Mouse (Mus musculus) naive thymus-derived CD4-positive, alpha-beta T cell, adult 2 months (primary cell): ENCODE results near the gene Tex29.

ENCODE experiments used
- DNase-seq: peaks from one replicate; pipeline ENCODE4 v3.0.0-alpha.2; 2011; ENCODE audit warnings: low read depth

The Tex29 gene

DNA sequence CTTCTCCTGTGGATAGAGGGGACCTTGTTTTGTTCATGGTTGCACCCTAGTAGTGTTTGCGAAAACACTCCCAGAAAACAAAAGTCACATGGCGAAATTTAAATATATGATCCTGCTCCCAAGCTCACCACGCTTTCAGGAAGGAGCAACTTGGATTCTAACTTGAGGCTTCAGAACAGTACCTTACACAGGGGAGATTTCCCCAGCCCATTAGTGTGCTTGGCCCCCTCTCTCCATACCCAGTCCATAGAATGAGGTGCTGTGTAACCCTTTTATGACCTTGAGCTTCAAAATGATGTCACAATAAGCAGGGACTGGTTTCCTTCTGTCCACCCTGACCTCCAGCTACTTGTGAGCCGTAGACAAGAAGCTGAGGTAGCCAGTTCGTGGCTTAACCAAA lies at the start of gene Tex29:
Tex29 (plus strand) TSS at position 301 of the 400 bp plus-strand sequence.
- no peak for DNase-seq

DNA sequence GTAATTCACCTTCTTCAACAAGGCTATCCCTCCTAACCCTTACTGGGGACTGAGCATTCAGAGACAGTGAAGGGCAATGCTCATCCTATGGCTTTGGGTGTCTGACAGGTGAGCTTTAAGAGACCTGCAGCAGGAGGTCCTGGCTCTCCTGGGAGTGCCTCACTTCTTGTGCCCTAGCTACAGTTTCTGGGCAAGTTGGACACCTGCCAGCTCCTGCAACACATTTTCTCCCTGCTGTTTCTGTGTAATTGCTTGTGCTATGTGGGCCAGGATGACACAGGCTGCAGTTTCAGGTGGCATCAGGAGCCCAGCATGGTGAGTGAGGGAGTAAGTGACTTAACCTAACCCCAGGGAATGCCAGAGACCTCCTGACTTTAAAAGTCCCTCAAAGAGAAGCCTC lies 45.3 kb upstream of the Tex29 start:
- no peak for DNase-seq

DNA sequence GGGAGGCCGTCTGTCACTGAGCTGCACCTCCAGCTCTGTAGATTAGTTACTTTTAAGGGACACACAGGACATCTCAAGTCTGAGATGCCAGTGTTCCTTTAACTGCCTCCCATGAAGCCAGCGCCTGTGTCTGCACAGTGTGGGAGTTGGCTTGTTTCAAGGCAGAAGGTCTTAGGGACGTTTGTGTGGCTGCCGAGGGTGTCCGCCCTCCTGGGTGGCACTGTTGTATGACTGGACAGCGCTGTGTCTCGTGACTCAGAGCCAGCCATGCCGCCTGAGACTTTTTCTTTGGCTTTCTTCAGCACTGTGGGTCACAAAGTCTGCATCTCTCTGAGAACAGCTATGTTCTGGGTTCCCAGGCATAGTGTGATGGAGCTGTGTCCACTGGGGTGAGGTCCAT lies 43.1 kb upstream of the Tex29 start:
- DNase-seq = no peak

DNA sequence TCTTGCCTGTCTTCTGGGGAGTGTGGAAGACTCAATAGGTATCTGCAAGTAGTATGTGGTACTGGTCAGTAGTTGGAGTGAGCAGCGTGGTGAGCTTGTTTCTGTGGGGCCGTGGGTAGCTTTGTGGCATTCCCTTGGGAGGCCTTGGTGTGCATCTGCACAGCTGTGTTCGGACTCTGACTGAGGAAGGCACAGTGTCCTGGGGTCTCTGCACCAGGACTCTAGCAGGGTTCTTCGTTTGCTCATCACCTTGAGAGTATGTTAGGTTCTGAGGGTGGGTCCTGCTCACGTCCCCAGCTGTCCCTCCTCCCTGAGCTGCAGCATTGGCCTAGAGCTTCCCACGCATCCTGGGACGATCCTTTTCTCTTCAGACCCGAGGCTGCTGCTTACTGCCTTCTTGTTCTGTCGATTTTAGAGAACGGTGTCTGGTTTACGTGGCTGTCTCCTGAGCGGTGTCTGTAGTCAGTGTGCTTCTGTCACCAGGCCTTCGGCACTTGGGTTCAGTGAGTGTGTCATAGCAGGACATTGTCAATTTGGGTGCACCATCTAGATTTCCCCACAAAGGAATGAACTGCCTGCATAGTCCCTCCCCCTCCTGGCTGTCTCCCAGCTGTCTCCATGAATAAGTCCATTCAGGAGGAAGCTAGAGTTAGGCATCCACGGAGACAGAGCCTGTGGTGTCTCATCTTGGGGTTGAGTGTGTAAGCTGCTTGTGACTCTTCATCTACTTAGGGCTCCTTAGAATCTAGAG lies 42.4 kb upstream of the Tex29 start:
- no peak for DNase-seq

DNA sequence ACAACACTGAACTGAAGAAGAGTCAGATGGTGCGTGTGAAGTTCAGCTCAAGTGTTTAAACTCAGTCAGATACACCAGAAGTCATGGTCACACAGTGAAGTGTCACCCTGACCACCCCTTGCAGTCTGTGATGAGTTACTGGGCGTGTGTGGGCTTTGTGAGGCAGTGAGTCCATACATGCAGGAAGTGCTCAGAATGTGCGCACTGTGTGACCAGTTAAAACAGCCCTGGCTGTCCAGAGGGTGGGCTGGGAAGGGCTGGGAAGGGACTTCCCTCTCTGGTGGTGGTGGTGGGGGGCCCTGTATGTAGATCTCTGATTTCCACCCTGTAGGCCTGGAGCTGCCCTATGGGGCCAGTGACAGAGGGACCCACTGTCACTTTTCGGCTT lies 41.8 kb upstream of the Tex29 start:
- no peak for DNase-seq

DNA sequence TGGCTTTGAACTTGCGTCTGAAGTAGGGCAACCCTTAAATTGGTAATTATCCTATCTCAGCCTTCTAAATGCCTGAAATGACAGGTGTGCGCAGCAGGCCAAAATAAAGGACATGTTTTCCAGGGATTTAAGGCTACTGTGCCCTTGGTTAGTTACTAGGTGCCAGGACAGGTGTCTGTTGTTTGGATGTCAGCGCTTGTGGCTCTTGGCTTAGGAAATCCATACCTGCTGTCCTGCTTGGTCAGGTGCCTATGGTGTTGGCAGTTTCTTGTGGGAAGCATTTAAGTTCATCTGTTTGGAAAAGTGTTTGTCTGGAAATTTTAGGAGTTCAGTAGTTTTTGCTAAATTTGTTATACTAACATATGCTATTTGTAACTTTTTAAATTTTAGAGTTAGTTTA lies 41.2 kb upstream of the Tex29 start:
- no peak for DNase-seq

DNA sequence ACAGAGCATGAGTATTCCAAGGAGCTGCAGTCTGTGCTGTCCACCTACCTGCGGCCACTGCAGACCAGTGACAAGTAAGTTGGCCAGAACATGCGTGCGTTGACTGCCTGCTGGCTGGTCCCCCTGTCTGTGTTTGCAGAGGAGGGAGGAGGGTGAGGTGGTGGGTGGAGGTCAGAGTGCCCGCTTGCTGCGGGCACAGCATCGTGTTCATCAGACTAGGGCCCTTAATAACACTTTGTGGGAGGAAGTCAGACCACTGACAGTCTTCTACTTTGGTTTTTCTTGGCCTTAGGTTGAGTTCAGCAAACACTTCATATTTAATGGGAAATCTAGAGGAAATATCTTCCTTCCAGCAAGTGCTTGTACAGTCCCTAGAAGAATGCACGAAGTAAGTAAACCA lies 39.8 kb upstream of the Tex29 start:
- DNase-seq = no peak

DNA sequence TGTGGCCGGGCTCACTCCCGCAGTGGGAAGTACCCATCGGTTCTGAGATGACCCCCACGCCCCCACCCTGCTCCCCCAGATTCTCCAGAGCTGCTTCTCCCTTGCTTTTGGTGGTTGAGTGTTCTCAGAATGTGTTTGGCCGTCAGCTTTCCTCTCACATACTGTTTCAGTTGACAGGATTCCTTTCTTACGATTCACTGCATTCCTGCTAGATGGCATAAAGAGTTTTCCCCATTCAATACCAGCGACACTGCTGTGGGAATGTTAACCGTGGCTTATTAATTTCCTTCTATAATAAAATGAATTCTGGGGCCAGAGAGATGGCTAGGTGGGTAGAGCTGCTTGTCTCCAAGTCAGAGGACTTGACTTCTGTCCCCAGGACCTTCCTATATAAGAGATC lies 38.7 kb upstream of the Tex29 start:
- no peak for DNase-seq

DNA sequence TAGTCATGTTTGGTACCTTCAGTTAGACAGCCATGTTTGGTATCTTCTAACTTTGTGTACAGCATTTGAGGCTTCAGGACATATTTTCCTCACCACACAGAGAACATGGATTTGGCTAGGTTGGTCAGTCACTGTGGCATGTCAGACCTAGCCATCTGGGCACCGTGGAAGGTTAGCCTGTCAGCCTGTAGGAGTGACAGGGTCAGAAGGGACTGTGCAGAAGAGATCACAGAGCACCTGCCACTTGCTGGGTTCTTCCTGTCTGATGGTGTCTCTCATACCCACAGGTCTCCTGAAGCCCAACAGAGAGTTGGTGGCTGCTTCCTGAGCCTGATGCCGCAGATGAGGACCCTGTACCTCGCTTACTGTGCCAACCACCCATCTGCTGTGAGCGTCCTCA lies 35.4 kb upstream of the Tex29 start:
- DNase-seq = no peak

DNA sequence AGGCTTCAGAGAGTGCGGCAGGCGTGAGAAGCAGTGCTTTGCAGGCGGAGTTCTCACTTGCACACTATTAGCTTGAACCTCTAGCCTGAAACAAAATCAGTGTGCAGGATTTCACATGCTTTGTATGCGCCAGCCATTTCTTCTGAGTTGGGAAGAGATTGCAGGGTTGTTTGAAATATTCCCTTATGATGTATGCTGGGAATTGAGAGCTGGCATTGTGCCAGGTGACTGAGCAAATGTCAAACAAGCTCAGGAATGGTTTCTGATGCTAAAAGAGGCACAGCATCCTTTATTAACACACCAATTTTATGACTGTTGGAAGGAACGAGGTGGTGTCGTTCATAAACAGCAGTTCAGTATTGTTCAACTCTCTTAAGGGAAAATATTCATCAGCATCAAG lies 34.0 kb upstream of the Tex29 start:
- DNase-seq = no peak

DNA sequence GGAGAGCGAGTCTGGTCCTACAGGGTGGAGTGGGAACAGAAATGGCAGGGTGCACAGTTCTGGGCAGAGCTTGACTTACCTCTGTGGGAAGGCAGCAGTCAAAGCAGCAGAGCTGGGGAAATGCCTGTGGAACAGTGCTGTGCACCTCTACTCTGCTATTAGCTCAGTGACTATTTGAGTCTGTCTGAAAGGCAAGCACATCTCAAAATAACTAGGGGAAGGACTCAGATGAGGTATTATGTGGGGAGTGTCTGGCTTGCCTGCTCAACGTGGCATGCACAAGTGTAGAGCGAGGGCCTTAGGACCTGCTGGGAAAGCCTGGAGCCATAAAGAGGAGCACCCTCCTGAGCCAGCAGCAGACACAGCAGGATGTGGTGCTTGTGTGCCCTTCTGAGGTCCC lies 32.9 kb upstream of the Tex29 start:
- no peak for DNase-seq

DNA sequence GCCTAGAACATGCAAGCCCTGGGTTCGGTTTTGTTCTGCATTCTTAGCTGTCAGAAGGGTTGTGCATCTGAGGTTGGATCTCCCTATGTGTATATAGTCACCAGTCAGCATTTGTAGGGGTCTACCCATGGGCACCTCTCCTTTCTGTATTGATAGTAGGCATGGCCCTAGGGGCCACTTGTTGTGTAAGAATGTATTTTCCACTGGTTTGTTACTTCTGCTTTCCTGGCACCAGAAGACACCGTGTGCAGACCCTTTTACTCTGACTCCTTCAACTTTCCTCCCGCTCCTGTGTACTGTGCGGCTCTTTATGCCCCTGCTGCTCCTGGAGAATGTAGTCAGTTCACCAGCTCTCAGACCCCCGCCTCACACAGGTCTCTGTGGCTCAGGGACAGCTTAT lies 32.2 kb upstream of the Tex29 start:
- DNase-seq = no peak

DNA sequence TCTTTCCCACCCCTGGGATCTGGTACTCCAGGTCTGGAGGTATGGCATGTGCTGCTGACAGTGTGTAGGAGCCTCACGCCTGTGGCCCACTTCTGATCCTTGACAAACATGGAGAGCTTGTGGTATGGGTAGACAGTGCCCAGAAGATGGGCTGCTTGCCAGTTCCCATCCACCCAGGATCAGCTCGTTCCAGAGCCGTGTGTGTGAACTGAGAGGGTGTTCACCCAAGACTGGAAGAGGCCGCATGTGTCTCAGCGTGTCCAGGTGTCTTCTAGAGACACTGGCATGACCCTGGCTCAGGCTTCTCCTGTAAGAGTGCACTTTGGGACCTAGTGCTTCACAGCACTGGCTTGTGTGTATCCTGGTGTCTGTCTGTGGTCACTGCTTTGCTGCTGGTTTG lies 29.8 kb upstream of the Tex29 start:
- no peak for DNase-seq

DNA sequence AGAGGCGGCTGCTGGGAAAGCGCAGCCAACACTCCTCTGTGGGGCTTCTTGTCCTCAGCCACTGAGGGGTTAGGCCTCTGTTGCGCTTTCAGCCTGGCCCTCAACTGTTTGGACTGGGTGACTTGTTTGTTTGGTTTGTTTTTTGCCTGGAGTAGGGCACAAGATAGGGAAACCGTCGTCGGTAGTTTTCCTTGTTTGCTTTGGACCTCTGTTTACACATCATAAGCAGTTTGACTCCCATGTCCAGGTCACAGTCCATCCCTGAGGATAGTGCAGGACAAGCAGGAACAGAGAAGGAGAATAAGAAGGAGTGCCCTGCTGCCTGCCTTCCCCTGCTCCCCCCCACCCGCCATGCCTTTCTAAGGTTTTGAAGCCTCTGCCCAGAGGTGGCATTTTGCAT lies 26.5 kb upstream of the Tex29 start:
- DNase-seq = no peak

DNA sequence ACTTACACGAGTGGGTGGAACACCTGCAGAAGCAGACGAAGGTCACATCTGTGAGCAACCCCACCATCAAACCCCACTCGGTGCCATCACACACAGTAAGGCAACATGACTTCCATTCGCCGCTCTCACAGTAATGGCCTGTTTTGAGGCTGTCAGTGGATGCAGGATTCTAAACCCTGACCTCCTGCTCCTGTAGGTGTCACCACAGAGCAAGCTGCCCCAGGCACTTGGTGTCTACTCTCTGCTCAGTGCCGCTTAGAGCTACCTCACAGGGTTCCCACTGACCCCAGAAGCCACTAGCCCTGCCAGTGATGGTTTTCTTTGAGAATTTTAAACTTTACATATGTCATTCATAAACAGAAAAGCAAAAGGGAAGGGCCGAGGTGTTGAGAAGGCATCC lies 25.1 kb upstream of the Tex29 start:
- no peak for DNase-seq

DNA sequence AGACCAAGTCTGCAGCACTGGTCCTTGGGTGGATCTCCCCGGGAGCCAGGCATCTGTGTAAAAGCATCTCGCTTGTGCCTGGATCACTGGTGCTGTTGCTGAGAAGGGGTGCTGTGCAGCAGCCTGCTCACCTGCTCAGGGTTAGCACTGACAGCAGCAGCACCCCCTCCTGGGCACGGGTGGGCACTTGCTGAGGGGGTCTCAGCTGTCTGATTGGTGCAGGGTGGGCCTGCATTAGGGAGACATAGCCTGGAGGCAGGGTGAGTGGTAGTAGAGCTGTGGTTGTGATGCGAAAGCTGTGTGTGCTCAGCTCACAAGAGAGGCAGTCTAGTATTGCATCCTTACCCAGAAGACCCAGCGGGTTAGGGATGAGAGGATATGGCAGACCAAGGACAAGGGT lies 20.1 kb upstream of the Tex29 start:
- no peak for DNase-seq

DNA sequence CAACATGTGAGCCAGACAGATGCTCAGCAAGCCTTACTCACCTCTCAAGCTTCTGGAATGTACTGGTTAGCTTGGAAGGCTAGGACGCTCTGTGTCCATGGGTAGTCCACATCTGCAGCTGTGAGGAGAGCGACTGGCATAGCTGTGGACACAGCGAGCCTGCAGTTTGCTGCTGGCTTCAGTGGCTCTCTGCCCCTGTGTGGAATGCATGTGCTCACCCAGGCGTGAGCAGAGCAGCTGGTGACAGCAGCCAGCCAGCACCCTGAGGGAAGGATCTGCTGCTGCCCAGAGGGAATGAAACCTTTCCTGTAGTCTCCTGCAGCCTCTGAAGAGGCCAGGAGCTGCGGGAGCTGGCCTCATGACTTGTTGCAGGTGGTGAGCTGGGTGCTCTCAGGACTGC lies 19.7 kb upstream of the Tex29 start:
- DNase-seq = no peak

DNA sequence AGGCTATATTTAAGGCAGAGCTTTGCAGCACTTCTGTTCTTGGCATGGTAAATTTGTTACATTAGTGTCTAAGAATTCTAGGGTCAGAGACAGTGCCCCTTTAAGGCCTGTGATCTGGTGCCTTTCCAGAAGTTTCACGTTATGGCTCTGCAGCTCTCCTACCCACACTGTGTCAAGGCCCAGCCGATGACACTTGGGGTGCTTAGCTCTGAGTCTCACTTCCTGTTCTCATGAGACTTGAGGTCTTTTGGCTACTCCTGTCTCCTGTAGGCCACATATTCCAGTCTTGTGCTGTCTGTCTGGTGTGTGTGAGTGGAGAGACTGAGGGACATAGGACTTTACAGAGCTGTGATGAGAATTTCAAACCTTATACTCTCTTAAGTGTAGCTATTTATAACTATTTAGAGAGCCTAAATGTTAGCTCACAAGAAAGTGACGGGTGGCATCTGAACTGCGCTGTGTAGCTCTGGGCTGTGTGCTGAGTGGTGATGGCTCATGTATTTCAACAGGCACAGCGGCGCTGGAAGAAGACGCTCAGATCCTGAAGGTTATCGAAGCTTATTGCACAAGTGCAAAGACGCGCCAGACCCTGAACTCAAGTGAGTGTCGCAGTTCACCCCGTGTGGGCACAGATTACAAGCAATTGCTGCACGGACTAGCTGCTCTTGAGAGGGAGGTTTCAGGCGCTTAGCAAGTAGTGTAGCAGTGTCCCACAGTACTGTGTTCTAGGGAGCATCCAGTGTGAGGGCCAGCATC lies 18.6 kb upstream of the Tex29 start:
- no peak for DNase-seq

DNA sequence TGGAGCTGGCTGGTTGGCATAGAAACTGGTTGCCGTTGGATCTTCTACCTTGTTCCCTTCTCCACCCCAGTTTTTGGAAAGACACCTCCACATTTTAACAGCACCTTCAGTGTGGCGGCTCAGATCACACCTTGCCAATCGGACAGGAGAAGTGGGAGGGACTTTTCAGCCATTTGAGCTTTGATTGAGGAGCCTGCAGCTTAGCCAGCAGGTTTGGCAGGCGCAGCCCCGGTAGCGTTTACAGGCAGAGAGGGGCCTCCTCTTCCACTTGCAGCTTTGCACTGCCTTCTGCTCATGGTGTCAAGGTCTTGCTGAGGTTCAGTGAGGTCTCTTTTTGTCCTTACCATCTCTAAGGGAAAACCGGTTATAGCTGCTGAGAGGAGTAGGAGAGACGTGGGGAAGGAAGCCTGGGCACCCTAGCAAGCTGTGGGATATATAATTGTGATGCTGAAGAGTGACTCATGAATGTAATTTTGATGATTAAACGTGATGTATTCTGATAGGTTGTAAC lies 17.7 kb upstream of the Tex29 start:
- DNase-seq = no peak

DNA sequence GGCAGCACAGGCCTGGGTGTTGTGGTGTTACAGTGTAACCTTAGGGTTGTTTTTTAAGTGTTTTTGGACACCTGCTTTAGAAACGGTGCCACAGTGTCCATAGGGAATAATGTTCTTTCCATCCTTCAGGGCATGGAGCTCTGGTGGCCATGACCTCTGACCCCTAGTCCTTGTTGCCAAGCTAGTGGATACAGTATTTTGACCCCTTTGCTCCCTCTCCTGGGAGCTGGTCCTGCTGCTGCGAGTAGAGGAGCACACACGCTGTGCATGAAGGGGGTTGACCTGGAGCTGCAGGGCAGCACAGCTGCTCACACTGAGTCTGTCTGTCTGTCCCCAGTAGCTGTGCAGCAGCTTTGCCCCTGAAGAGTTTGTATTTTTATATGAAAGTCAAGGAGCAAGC lies 14.5 kb upstream of the Tex29 start:
- DNase-seq = no peak

DNA sequence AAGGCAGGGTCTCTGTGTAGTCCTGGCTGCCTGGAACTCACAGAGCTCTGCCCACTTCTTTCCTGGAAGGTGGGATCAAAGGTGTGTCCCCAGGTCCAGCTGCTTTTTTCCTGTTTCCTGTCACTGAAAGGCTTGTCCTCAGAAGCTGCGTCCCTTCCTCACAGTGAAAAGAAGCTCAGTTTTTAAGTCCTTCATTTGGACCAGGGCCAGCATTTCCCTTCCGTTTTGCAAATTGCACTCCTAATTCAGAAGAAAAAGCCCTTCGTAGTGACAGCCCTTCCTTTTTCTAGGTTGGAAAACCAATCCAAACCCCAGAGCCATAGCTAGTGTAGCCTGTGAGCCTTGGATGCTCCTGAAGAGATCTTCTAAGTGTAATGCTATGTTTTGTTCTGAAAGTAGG lies 13.0 kb upstream of the Tex29 start:
- no peak for DNase-seq

DNA sequence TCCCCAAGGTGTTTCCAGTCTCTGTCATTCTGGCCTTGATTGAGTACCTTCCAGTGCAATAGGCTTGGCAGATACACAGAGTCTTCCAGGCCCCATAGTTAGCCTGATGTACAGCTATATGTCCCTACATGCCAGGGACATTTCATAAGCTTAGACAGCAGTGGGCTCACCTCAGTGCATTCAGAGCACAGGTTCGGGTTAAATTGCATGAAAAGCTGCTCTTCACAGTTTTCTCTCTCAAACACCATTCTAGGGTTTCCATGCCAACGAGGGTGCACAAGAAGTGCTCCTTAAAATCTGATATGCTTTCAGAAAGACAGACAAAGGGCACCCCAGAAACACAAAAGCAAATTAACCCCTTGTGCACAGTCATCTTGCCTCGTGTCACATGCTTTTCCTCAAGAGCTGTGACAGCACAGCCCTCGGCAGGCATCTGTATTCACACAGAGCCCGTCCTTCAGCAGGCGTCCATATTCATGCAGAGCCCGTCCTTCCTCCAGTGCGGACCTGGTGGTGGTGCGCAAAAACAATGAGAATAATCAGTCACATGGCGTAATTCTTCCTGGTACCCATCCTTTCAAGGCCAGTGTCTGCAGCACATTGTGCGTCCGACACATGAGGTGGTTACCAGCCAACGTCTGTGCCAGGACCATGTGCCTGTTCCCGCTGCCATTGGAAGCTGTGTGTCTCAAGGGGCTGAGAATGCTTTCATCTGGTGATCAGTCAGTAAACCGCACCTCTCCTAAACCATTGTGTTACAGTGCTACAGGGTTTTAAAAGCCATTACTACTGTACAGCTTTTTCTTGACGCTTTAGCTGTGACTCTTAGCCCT lies 9.8 kb upstream of the Tex29 start:
- DNase-seq = no peak

DNA sequence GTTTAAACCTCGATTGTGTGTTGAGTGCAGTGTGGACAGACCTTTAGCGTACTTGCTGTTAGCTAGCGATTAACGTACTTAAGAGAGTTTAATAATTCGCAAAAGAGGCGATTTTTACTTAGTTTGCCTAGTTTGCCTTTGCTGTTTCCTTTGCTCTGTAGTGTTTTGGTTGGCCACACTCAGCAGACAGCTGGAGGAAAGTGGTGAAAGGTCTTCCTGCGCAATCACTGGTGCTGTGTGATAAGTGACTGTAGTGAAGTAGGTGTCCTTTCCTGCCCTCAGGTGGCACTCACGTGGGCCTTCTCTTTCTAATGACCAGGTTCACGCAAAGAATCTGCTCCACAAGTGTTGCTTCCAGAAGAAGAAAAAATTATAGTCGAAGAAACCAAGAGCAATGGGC lies 9.1 kb upstream of the Tex29 start:
- no peak for DNase-seq
